Mouse (Mus musculus): Measurements from ENCODE around the gene Gnb1l. TPM values are rescaled to one million over a fixed set of nuclear protein-coding genes. Genes with fewer than 3 reads are reported as not detected.

Gnb1l gene
- polyA plus RNA-seq, 1 experiment from 2014 or later, result 19.3 TPM

DNA sequence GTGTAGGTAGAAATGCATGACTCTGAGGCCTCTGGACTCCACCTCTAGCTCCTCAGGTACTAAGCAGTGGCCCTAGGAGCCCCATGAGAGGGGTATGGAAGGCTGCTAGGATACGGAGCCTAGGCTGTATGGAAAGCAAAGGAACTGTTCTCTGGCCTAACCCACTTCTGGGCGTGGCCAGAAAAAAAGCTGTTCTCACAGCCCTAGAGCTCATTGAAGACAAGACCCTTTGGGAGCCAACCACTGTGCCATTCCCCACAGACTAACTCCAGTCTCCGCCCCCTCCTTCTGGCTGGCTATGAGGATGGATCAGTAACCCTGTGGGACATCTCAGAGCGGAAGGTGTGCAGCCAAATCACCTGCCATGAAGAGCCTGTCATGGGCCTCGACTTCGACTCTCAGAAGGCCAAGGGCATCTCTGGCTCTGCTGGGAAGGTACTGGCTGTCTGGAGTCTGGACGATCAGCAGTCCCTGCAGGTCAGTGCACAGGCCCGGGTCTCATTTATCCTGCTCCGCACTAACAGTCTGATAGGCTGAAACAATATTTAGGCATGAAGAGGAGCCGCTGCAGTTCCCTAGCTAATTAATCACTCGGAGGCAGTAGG lies 53.7 kb downstream of the Gnb1l start:
- H3K27ac ChIP-seq (ENCODE audit: low read depth, low read length), result no peak overlapping the region
- H3K9me3 ChIP-seq (ENCODE audit: control insufficient read depth, low read length), result no peaks in the 10 kb centered on the region
- H3K4me3 ChIP-seq (ENCODE audit: low read length), result no peak overlapping the region
- H3K27me3 ChIP-seq (replicated peaks; ENCODE audit: control insufficient read depth, insufficient read depth, low read length), result no peaks in the 10 kb centered on the region
- no peaks in the 10 kb centered on the region for H3K4me1 ChIP-seq (ENCODE audit: control insufficient read depth, insufficient read depth, low read depth, low read length)
- no peak overlapping the region for H3K9ac ChIP-seq (ENCODE audit: low read depth, low read length)
- H3K36me3 ChIP-seq (ENCODE audit: control insufficient read depth, insufficient read depth, low read length), result no peaks in the 10 kb centered on the region
- ATAC-seq, result no peak
- 55% methylated on average over 11 of the region's 11 CpGs for WGBS
- no peak overlapping the region for H3K4me2 ChIP-seq (ENCODE audit: low read length)

GRCm38 (mm10) chr16:18554721-18555120 lies 56.2 kb downstream of the Gnb1l start:
- no peaks in the 10 kb centered on the region for H3K36me3 ChIP-seq (ENCODE audit: control insufficient read depth, insufficient read depth, low read length)
- H3K4me3 ChIP-seq (ENCODE audit: low read length), result no peak overlapping the region
- no peaks in the 10 kb centered on the region for H3K9me3 ChIP-seq (ENCODE audit: control insufficient read depth, low read length)
- H3K4me2 ChIP-seq (ENCODE audit: low read length), result no peak overlapping the region
- H3K27ac ChIP-seq (ENCODE audit: low read depth, low read length), result no peak overlapping the region
- H3K9ac ChIP-seq (ENCODE audit: low read depth, low read length), result no peak overlapping the region
- ATAC-seq, result no peak
- no peaks in the 10 kb centered on the region for H3K27me3 ChIP-seq (replicated peaks; ENCODE audit: control insufficient read depth, insufficient read depth, low read length)
- no peaks in the 10 kb centered on the region for H3K4me1 ChIP-seq (ENCODE audit: control insufficient read depth, insufficient read depth, low read depth, low read length)
- 44% methylated on average over 2 of the region's 2 CpGs for WGBS

- no peaks in the 10 kb centered on the region for H3K27me3 ChIP-seq (replicated peaks; ENCODE audit: control insufficient read depth, insufficient read depth, low read length)
- H3K9ac ChIP-seq (ENCODE audit: low read depth, low read length), result no peak overlapping the region
- no peaks in the 10 kb centered on the region for H3K4me1 ChIP-seq (ENCODE audit: control insufficient read depth, insufficient read depth, low read depth, low read length)
- H3K4me3 ChIP-seq (ENCODE audit: low read length), result no peak overlapping the region
- no peak for ATAC-seq
- no peak overlapping the region for H3K4me2 ChIP-seq (ENCODE audit: low read length)
- WGBS, result 79% methylated on average over 17 of the region's 17 CpGs
- H3K9me3 ChIP-seq (ENCODE audit: control insufficient read depth, low read length), result no peaks in the 10 kb centered on the region
- H3K36me3 ChIP-seq (ENCODE audit: control insufficient read depth, insufficient read depth, low read length), result no peaks in the 10 kb centered on the region
- H3K27ac ChIP-seq (ENCODE audit: low read depth, low read length), result no peak overlapping the region
These were observed 56.9 kb downstream of the Gnb1l start for GRCm38 (mm10) chr16:18555235-18555935.

GRCm38 (mm10) chr16:18556461-18556860 lies 57.9 kb downstream of the Gnb1l start:
- Histone ChIP-seq H3K4me1 (ENCODE audit: control insufficient read depth, insufficient read depth, low read depth, low read length) (no peaks in the 10 kb centered on the region), H3K36me3 (ENCODE audit: control insufficient read depth, insufficient read depth, low read length) (no peaks in the 10 kb centered on the region), H3K9ac (ENCODE audit: low read depth, low read length) (no peak overlapping the region), H3K27me3 (replicated peaks; ENCODE audit: control insufficient read depth, insufficient read depth, low read length) (no peaks in the 10 kb centered on the region), H3K27ac (ENCODE audit: low read depth, low read length) (no peak overlapping the region), H3K4me2 (ENCODE audit: low read length) (no peak overlapping the region), H3K4me3 (ENCODE audit: low read length) (no peak overlapping the region), H3K9me3 (ENCODE audit: control insufficient read depth, low read length) (no peaks in the 10 kb centered on the region)
- no peak for ATAC-seq
- WGBS, result 96% methylated on average over 3 of the region's 3 CpGs

GRCm38 (mm10) chr16:18564472-18564871 lies 66.0 kb downstream of the Gnb1l start:
- H3K27me3 ChIP-seq (replicated peaks; ENCODE audit: control insufficient read depth, insufficient read depth, low read length), result no peaks in the 10 kb centered on the region
- H3K4me2 ChIP-seq (ENCODE audit: low read length), result no peak overlapping the region
- no peak overlapping the region for H3K9ac ChIP-seq (ENCODE audit: low read depth, low read length)
- H3K4me1 ChIP-seq (ENCODE audit: control insufficient read depth, insufficient read depth, low read depth, low read length), result no peaks in the 10 kb centered on the region
- WGBS, result 79% methylated on average over 2 of the region's 2 CpGs
- no peak for ATAC-seq
- H3K9me3 ChIP-seq (ENCODE audit: control insufficient read depth, low read length), result no peaks in the 10 kb centered on the region
- no peak overlapping the region for H3K27ac ChIP-seq (ENCODE audit: low read depth, low read length)
- no peak overlapping the region for H3K4me3 ChIP-seq (ENCODE audit: low read length)
- peaks cover 2% of the 10 kb centered on the region; the same call in 1 of the 2 replicates for H3K36me3 ChIP-seq (ENCODE audit: control insufficient read depth, insufficient read depth, low read length)

DNA sequence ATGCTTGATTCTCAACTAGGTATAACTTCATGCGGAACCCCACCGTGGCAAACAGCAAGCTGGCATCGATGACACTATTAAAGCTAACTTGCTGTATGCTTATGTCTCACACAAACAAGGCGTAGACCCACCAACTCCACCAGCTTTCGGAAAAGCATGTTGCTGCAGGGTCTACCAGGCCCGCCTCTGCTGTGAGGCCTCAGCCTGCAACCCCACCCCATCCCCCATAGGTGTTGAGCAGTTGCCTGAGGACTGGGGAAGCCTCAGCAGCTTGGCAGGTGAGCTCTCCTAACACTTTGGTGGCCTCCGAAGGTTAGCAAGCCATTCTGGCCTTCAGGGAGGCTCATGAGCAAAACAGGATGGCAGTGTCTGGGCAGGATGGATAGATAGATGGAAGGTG lies 70.1 kb downstream of the Gnb1l start:
- WGBS, result 75% methylated on average over 7 of the region's 7 CpGs
- H3K4me3 ChIP-seq (ENCODE audit: low read length), result no peak overlapping the region
- no peak for ATAC-seq

GRCm38 (mm10) chr16:18574196-18574595 lies 75.7 kb downstream of the Gnb1l start:
- Histone ChIP-seq H3K9ac (ENCODE audit: low read depth, low read length) (no peak overlapping the region), H3K27me3 (replicated peaks; ENCODE audit: control insufficient read depth, insufficient read depth, low read length) (peaks cover 8% of the 10 kb centered on the region), H3K27ac (ENCODE audit: low read depth, low read length) (no peak overlapping the region), H3K4me2 (ENCODE audit: low read length) (no peak overlapping the region), H3K4me1 (ENCODE audit: control insufficient read depth, insufficient read depth, low read depth, low read length) (no peaks in the 10 kb centered on the region), H3K9me3 (ENCODE audit: control insufficient read depth, low read length) (no peaks in the 10 kb centered on the region), H3K4me3 (ENCODE audit: low read length) (no peak overlapping the region), H3K36me3 (ENCODE audit: control insufficient read depth, insufficient read depth, low read length) (no peaks in the 10 kb centered on the region)
- no peak for ATAC-seq
- WGBS, result 73% methylated on average over 8 of the region's 8 CpGs

More for the DNA sequence above, 70.1 kb downstream of the Gnb1l start:
- Histone ChIP-seq H3K27me3 (replicated peaks; ENCODE audit: control insufficient read depth, insufficient read depth, low read length) (no peaks in the 10 kb centered on the region), H3K9me3 (ENCODE audit: control insufficient read depth, low read length) (no peaks in the 10 kb centered on the region), H3K27ac (ENCODE audit: low read depth, low read length) (no peak overlapping the region), H3K4me2 (ENCODE audit: low read length) (no peak overlapping the region), H3K36me3 (ENCODE audit: control insufficient read depth, insufficient read depth, low read length) (peaks cover 2% of the 10 kb centered on the region; the same call in 1 of the 2 replicates), H3K9ac (ENCODE audit: low read depth, low read length) (no peak overlapping the region), H3K4me1 (ENCODE audit: control insufficient read depth, insufficient read depth, low read depth, low read length) (no peaks in the 10 kb centered on the region)

- no peak overlapping the region for H3K27ac ChIP-seq (ENCODE audit: low read depth, low read length)
- 45% methylated on average over 3 of the region's 3 CpGs for WGBS
- no peaks in the 10 kb centered on the region; the same call in 1 of the 2 replicates for H3K9me3 ChIP-seq (ENCODE audit: control insufficient read depth, low read length)
- ATAC-seq, result no peak
- H3K4me3 ChIP-seq (ENCODE audit: low read length), result no peak overlapping the region
- H3K4me2 ChIP-seq (ENCODE audit: low read length), result no peak overlapping the region
- no peak overlapping the region for H3K9ac ChIP-seq (ENCODE audit: low read depth, low read length)
- peaks cover 10% of the 10 kb centered on the region for H3K4me1 ChIP-seq (ENCODE audit: control insufficient read depth, insufficient read depth, low read depth, low read length)
- H3K27me3 ChIP-seq (replicated peaks; ENCODE audit: control insufficient read depth, insufficient read depth, low read length), result peaks cover 33% of the 10 kb centered on the region
- no peaks in the 10 kb centered on the region for H3K36me3 ChIP-seq (ENCODE audit: control insufficient read depth, insufficient read depth, low read length)
These were observed 78.6 kb downstream of the Gnb1l start for GRCm38 (mm10) chr16:18577071-18577470.

DNA sequence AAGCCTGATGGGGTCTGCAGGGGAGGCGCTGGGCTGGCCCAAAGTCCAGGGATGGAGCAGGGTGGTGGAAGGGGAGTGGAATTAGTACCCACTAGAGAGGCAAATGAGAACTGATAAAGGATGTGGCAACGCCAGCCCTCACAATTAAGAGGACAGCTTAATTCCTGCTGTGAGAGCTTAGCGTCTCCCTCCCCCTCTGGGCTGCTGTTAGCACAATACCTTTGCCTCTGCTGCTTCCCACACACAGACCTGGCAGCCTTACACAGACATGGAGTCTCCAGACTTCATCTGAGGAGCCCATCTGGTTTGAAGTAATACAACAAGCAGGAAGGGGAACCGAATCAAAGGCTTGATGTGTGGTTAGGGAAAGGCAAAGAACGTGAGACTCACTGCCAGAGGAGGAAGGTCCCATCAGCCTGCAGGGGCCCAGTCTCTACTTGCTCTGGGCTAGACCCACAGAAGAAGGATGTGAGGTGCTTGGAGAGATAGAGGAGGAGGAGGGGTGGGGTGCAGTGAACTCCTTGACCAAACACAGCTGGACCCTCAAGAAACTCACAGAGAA lies 79.2 kb downstream of the Gnb1l start:
- H3K4me2 ChIP-seq (ENCODE audit: low read length), result no peak overlapping the region
- no peak overlapping the region for H3K4me3 ChIP-seq (ENCODE audit: low read length)
- H3K27ac ChIP-seq (ENCODE audit: low read depth, low read length), result no peak overlapping the region
- no peak overlapping the region for H3K9ac ChIP-seq (ENCODE audit: low read depth, low read length)
- H3K4me1 ChIP-seq (ENCODE audit: control insufficient read depth, insufficient read depth, low read depth, low read length), result peaks cover 15% of the 10 kb centered on the region
- H3K9me3 ChIP-seq (ENCODE audit: control insufficient read depth, low read length), result no peaks in the 10 kb centered on the region; the same call in 1 of the 2 replicates
- ATAC-seq, result no peak
- no peaks in the 10 kb centered on the region for H3K36me3 ChIP-seq (ENCODE audit: control insufficient read depth, insufficient read depth, low read length)
- 20% methylated on average over 5 of the region's 5 CpGs for WGBS
- H3K27me3 ChIP-seq (replicated peaks; ENCODE audit: control insufficient read depth, insufficient read depth, low read length), result peaks cover 39% of the 10 kb centered on the region

Data from hindbrain, embryonic 16.5 days (tissue).